Mouse (Mus musculus) hematopoietic stem cell, adult 5-6 weeks (primary cell): ENCODE data around the gene Matn4. TPM values are rescaled to one million over a fixed set of nuclear protein-coding genes. Genes with fewer than 3 reads are reported as not detected.
"Not testable (repeated sequence)": the region's sequence is repeated elsewhere in the genome, so short reads cannot be mapped to it uniquely, and the experiment has no call there.

Experiments used
- ATAC-seq, 2 experiments: fragments of 125-278 bp in 1 of 2; replicated peaks in 1 of 2; 2 replicates each; pipeline ENCODE4 v1.8.0; 2016 to 2017; ENCODE audit warnings: inconsistent platforms in 2 of 2, mild to moderate bottlenecking in 2 of 2, moderate number of reproducible peaks in 2 of 2, low read depth in 1 of 2, moderate TSS enrichment in 1 of 2; ENCODE audit not compliant: low FRiP score in 2 of 2, poor library complexity in 2 of 2, severe bottlenecking in 2 of 2, insufficient read depth in 1 of 2, low TSS enrichment in 1 of 2
- total RNA-seq: library from RNA; stranded (forward); fragments of 172-1452, 232-1000 nt; gene quantifications from 2 replicates; pipeline ENCODE4 v1.2.3, GENCODE M21; 2017

The Matn4 gene
- total RNA-seq, 1 experiment from 2014 or later, result not detected

- ATAC-seq, result no peak
Measured at GRCm38 (mm10) chr2:164358373-164358772, 46.6 kb downstream of the Matn4 start.

GRCm38 (mm10) chr2:164356177-164356967, 48.6 kb downstream of the Matn4 start:
- peak; percentile 85 to 88 for ATAC-seq

- ATAC-seq, result no peak
Measured at GRCm38 (mm10) chr2:164353356-164353755, 51.6 kb downstream of the Matn4 start.

GRCm38 (mm10) chr2:164352697-164353096, 52.3 kb downstream of the Matn4 start:
- ATAC-seq, result no peak

GRCm38 (mm10) chr2:164348980-164349379, 56.0 kb downstream of the Matn4 start:
- no peak for ATAC-seq

GRCm38 (mm10) chr2:164347697-164348096, 57.3 kb downstream of the Matn4 start:
- not testable (repeated sequence) for ATAC-seq

- ATAC-seq, result not testable (repeated sequence)
Measured at GRCm38 (mm10) chr2:164343732-164344131, 61.2 kb downstream of the Matn4 start.

Other genes starting within 250 kb of the Matn4 start
- gene Kcns1, start 234.0 kb downstream of the Matn4 start, total RNA-seq, result 0.38 and 2.3 TPM in 2 replicates
- gene Wfdc5, start 222.4 kb downstream of the Matn4 start, total RNA-seq, result not detected in 2 replicates
- gene Wfdc12, start 214.6 kb downstream of the Matn4 start, total RNA-seq, result not detected in 2 replicates
- gene Wfdc15a, start 205.0 kb downstream of the Matn4 start, total RNA-seq, result not detected in 2 replicates
- gene Wfdc15b, start 183.5 kb downstream of the Matn4 start, total RNA-seq, result not detected in 2 replicates
- not detected in 2 replicates for gene Svs2, start 166.7 kb downstream of the Matn4 start, total RNA-seq
- not detected in 2 replicates for gene Svs3b, start 148.5 kb downstream of the Matn4 start, total RNA-seq
- not detected in 2 replicates for gene Svs4, start 126.7 kb downstream of the Matn4 start, total RNA-seq
- gene Svs3a, start 115.9 kb downstream of the Matn4 start, total RNA-seq, result not detected in 2 replicates
- gene Svs6, start 88.4 kb downstream of the Matn4 start, total RNA-seq, result not detected in 2 replicates
- not detected in 2 replicates for gene Svs5, start 72.4 kb downstream of the Matn4 start, total RNA-seq
- gene Slpi, start 16.1 kb downstream of the Matn4 start, total RNA-seq, result 5.4 and 12.8 TPM in 2 replicates
- gene Rbpjl, start 2.0 kb downstream of the Matn4 start, total RNA-seq, result not detected in 2 replicates
- 11.6 and 17.7 TPM in 2 replicates for gene Sdc4, start 38.7 kb upstream of the Matn4 start, total RNA-seq
- gene Sys1, start 51.8 kb upstream of the Matn4 start, total RNA-seq, result 17.0 and 20.7 TPM in 2 replicates
- gene Gm20458, start 55.8 kb upstream of the Matn4 start, total RNA-seq, result 1.7 TPM in 1 of 2 replicates, not detected in the other
- not detected in 2 replicates for gene Trp53tg5, start 68.6 kb upstream of the Matn4 start, total RNA-seq
- 1.6 TPM in 1 of 2 replicates, not detected in the other for gene Dbndd2, start 80.9 kb upstream of the Matn4 start, total RNA-seq
- gene Pigt, start 92.4 kb upstream of the Matn4 start, total RNA-seq, result 28.1 and 28.2 TPM in 2 replicates
- 7.5 and 11.6 TPM in 2 replicates for gene Wfdc2, start 157.3 kb upstream of the Matn4 start, total RNA-seq
- not detected in 2 replicates for gene Spint3, start 168.3 kb upstream of the Matn4 start, total RNA-seq
- gene Wfdc6a, start 180.3 kb upstream of the Matn4 start, total RNA-seq, result not detected in 2 replicates
- gene Eppin, start 188.4 kb upstream of the Matn4 start, total RNA-seq, result not detected in 2 replicates
- gene Wfdc6b, start 208.4 kb upstream of the Matn4 start, total RNA-seq, result not detected in 2 replicates
- not detected in 2 replicates for gene Wfdc8, start 208.5 kb upstream of the Matn4 start, total RNA-seq
- gene Wfdc16, start 233.6 kb upstream of the Matn4 start, total RNA-seq, result not detected in 2 replicates